Mouse (Mus musculus) midbrain, embryonic 10.5 days (tissue): ENCODE results near the gene Eif3i. TPM values are rescaled to one million over a fixed set of nuclear protein-coding genes. Genes with fewer than 3 reads are reported as not detected.
"Not testable (repeated sequence)": the region's sequence is repeated elsewhere in the genome, so short reads cannot be mapped to it uniquely, and the experiment has no call there.

ENCODE experiments used
- DNase-seq: peaks from one replicate; pipeline ENCODE4 v3.0.0-alpha.2; 2017; ENCODE audit warnings: low spot score
- H3K27ac ChIP-seq: fragments of 300-500 bp; sonication (generic); replicated peaks from 2 replicates; pipeline ENCODE4 v1.5.1; 2016; ENCODE audit warnings: mild to moderate bottlenecking
- H3K27me3 ChIP-seq: fragments of 300-500 bp; sonication (generic); 2 replicates; pipeline ENCODE4 v1.6.1; 2016; ENCODE audit warnings: low read depth, mild to moderate bottlenecking; ENCODE audit not compliant: poor library complexity, severe bottlenecking
- H3K36me3 ChIP-seq: fragments of 300-500 bp; sonication (generic); 2 replicates; pipeline ENCODE4 v1.6.1; 2016; ENCODE audit warnings: mild to moderate bottlenecking, moderate library complexity
- H3K4me1 ChIP-seq: fragments of 300-500 bp; sonication (generic); 2 replicates; pipeline ENCODE4 v1.6.1; 2016
- H3K4me3 ChIP-seq: fragments of 300-500 bp; sonication (generic); 2 replicates; pipeline ENCODE4 v1.5.1; 2016; ENCODE audit warnings: mild to moderate bottlenecking, moderate library complexity
- H3K9me3 ChIP-seq: fragments of 300-500 bp; sonication (generic); replicated peaks from 2 replicates; pipeline ENCODE4 v1.6.1; 2016; ENCODE audit warnings: mild to moderate bottlenecking
- WGBS: fragments of 180-500 bp; shearing (Covaris S2); methylation state at CpG from one replicate; pipeline ENCODE4 v1.1.7; 2016; 5-methylcytosine and 5-hydroxymethylcytosine counted together
- polyA plus RNA-seq: library from polyadenylated mRNA; unstranded; fragments of >200 nt; fragmentation: Nextera tagmentation; extraction: Ambion mirVana; gene quantifications from 2 replicates; pipeline ENCODE4 v1.2.1, GENCODE M21; 2016

The Eif3i gene
- polyA plus RNA-seq, 1 experiment from 2014 or later = 293 TPM

GRCm38 (mm10) chr4:129561184-129561583, 39.3 kb downstream of the Eif3i start:
- Histone ChIP-seq H3K4me1 (peaks cover 25% of the 10 kb centered on the region), H3K27ac (no peak overlapping the region), H3K27me3 (peaks cover 18% of the 10 kb centered on the region), H3K9me3 (no peaks in the 10 kb centered on the region), H3K36me3 (no peaks in the 10 kb centered on the region), H3K4me3 (no peak overlapping the region)
- 91% methylated on average over 5 of the region's 5 CpGs for WGBS
- no peak for DNase-seq

DNA sequence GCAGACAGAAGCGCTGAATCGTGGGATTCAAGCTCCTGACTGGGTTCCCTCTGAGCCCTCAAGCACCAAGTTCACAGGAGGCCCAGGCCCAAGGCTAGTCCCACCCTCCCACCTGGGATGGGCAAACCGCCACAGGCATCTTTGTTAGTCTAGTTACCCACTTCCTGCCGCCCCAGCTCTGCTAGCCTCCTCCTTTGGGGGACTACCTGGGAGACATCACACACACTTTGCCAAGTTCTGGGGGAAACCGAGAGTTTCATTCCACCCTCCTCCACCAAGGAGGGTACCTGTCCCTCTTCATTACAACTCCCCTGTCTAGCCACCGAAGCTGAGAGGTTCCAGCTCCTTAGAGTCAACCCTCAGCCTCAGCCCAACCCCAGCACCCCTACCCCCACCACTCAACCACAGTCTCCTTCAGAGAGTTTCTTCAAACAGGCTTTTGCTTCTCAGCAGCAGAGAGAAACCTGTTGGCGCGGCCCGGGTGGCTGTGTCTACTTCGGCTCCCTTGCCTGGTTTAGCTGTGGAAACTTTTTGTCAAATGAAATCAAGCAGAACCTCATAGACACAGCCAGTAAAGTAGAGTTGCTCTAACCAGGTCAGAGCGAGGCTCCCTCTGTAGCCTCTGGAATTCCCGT, 42.0 kb downstream of the Eif3i start:
- no peak overlapping the region for H3K27ac ChIP-seq
- DNase-seq = no peak
- H3K27me3 ChIP-seq = peaks cover 29% of the 10 kb centered on the region
- no peaks in the 10 kb centered on the region for H3K36me3 ChIP-seq
- WGBS = 83% methylated on average over 12 of the region's 12 CpGs
- H3K4me3 ChIP-seq = no peak overlapping the region
- peaks cover 31% of the 10 kb centered on the region for H3K4me1 ChIP-seq
- no peaks in the 10 kb centered on the region for H3K9me3 ChIP-seq

GRCm38 (mm10) chr4:129557256-129557808, 43.1 kb downstream of the Eif3i start:
- 75% methylated on average over 9 of the region's 9 CpGs for WGBS
- Histone ChIP-seq H3K4me3 (peak overlapping the region; percentile 58; the same call in 1 of the 2 replicates), H3K27ac (peak overlapping the region; percentile 34; the same call in 1 of the 2 replicates)

DNA sequence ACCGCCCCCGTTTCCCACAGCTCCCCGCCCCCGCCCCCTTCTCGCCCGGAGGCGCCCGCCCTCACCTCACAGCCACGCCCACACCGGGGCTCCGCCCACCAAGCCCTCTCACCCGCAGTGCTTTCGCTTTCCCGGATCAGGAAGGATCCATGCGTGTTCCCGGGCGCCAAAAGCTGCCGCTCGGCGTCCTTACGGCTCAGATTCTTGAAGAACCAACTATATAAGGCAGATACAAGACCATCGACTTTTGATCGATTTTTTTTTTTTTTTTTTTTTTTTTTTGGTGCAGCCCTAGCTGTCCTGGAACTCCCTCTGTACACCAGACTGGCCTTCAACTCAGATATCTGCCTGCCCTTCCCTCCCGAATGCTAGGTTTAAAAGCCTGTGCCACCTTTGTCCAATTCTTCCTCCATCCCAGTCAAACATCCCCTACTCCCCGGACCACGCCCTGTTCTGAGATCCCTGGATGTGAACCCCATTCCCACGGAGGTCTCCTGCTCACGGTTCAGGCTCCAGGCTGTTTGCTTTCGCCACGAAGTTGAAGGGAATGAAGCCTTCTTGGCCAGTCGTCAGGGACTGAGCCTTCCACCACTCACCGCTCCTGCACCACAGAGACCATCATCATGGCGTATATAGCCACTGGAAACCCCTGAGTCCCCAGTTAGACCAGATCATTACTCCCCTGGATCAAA, 43.8 kb downstream of the Eif3i start:
- Histone ChIP-seq H3K27me3 (peaks cover 29% of the 10 kb centered on the region), H3K9me3 (no peaks in the 10 kb centered on the region), H3K36me3 (no peaks in the 10 kb centered on the region), H3K27ac (peak overlapping the region; percentile 34), H3K4me1 (peaks cover 29% of the 10 kb centered on the region), H3K4me3 (peak overlapping the region; percentile 58)
- peak; percentile 92 for DNase-seq
- WGBS = 7% methylated on average over 33 of the region's 33 CpGs

More at GRCm38 (mm10) chr4:129557256-129557808, 43.1 kb downstream of the Eif3i start:
- Histone ChIP-seq H3K27me3 (peaks cover 29% of the 10 kb centered on the region), H3K4me1 (peaks cover 29% of the 10 kb centered on the region), H3K9me3 (no peaks in the 10 kb centered on the region), H3K36me3 (no peaks in the 10 kb centered on the region)
- no peak for DNase-seq

DNA sequence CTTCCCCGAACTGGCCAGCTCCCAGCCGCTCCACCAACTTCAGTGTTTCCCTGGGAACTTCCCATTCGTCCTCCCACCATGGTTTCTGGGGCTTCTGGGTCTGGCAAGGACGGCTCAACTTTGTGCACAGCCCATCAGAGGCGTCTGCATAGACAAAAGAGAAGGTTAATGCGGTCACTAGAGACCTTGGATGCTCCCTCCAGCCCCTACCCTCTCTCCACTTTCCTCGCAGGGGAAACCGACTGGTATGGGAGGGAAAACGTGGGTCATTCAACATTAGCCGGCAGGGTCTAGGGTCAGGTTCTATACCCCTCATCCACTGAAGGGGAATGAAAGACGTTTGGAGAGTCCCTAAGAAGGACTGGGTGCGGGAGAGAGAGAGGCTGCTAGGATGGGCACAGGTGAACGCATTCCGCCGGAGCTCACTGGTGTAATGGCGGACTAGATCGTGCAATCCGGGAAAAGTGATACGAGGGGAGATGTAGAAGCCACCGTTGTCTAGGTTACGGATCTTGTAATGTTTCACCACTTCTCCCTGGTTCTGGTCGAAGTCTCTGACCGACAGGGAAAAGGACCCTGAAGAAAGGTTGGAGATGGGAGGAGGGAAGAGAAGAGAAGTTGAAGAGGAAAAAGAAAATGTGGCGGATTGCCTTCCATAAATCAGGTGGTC, 44.5 kb downstream of the Eif3i start:
- 1% methylated on average over 24 of the region's 24 CpGs for WGBS
- peak overlapping the region; percentile 58 for H3K4me3 ChIP-seq
- H3K27ac ChIP-seq = peak overlapping the region; percentile 34
- H3K27me3 ChIP-seq = peaks cover 29% of the 10 kb centered on the region
- peaks cover 29% of the 10 kb centered on the region for H3K4me1 ChIP-seq
- no peak for DNase-seq
- H3K36me3 ChIP-seq = no peaks in the 10 kb centered on the region
- no peaks in the 10 kb centered on the region for H3K9me3 ChIP-seq

DNA sequence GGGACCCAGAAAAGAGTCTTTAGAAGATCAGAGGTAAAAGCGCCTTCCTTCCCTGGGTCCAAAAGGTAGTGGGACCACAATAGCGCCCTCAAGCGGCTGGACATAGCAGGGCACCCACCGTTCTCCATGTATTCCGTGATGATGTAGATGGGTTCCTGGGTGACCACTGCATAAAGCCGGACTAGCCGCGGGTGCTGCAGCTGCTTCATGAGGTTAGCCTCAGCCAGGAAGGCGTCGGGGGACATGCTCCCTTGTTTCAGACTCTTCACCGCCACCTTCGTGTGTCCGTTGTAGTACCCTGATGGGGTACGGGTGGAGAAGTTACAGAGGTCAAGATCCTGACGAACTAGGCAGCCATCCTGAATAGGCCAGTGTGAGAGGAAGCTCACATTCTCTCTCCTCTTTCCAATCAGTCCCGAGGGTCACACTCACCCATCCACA, 45.0 kb downstream of the Eif3i start:
- H3K36me3 ChIP-seq = no peaks in the 10 kb centered on the region
- H3K27ac ChIP-seq = peak overlapping the region; percentile 34
- DNase-seq = peak; percentile 68
- peaks cover 29% of the 10 kb centered on the region for H3K27me3 ChIP-seq
- no peaks in the 10 kb centered on the region for H3K9me3 ChIP-seq
- peaks cover 30% of the 10 kb centered on the region for H3K4me1 ChIP-seq
- H3K4me3 ChIP-seq = peak overlapping the region; percentile 58
- WGBS = 3% methylated on average over 16 of the region's 16 CpGs

DNA sequence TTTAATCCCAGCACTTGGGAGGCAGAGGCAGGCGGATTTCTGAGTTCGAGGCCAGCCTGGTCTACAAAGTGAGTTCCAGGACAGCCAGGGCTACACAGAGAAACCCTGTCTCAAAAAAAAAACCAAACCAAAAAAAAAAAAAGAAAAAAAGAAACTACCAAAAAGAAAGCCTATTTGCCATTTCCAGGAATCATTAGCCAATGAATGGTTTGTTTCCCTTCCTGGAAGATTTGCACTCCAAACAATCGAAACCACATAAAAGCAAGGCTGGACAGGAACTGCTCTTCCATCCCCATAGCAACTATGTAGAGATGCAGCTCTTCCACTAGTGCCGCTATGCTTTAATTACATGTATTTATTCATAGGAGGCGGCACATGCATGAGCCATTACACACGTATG, 45.9 kb downstream of the Eif3i start:
- not testable (repeated sequence) for H3K9me3 ChIP-seq, DNase-seq, H3K4me3 ChIP-seq, H3K27ac ChIP-seq, H3K36me3 ChIP-seq
- Histone ChIP-seq H3K27me3 (peaks cover 29% of the 10 kb centered on the region), H3K4me1 (peaks cover 36% of the 10 kb centered on the region)
- 88% methylated on average over 6 of the region's 6 CpGs for WGBS

- DNase-seq = no peak
- Histone ChIP-seq H3K4me1 (peaks cover 10% of the 10 kb centered on the region), H3K27me3 (peaks cover 6% of the 10 kb centered on the region), H3K4me3 (no peak overlapping the region), H3K36me3 (no peaks in the 10 kb centered on the region), H3K9me3 (no peaks in the 10 kb centered on the region), H3K27ac (no peak overlapping the region)
- WGBS = 78% methylated on average over 1 of the region's 1 CpGs
These were observed 50.2 kb downstream of the Eif3i start for GRCm38 (mm10) chr4:129550295-129550694.

- H3K27me3 ChIP-seq = no peaks in the 10 kb centered on the region
- no peaks in the 10 kb centered on the region for H3K9me3 ChIP-seq
- DNase-seq = no peak
- peaks cover 7% of the 10 kb centered on the region for H3K4me1 ChIP-seq
- no peak overlapping the region for H3K4me3 ChIP-seq
- H3K27ac ChIP-seq = no peak overlapping the region
- H3K36me3 ChIP-seq = no peaks in the 10 kb centered on the region
- 86% methylated on average over 2 of the region's 2 CpGs for WGBS
These were observed 51.1 kb downstream of the Eif3i start for GRCm38 (mm10) chr4:129549306-129549705.

GRCm38 (mm10) chr4:129547631-129548030, 52.8 kb downstream of the Eif3i start:
- peaks cover 12% of the 10 kb centered on the region for H3K4me1 ChIP-seq
- not testable (repeated sequence) for DNase-seq, H3K9me3 ChIP-seq, H3K36me3 ChIP-seq, H3K4me3 ChIP-seq, H3K27me3 ChIP-seq, H3K27ac ChIP-seq
- 86% methylated on average over 4 of the region's 4 CpGs for WGBS

- Histone ChIP-seq H3K9me3 (no peaks in the 10 kb centered on the region), H3K4me3 (no peak overlapping the region), H3K36me3 (peaks cover 20% of the 10 kb centered on the region), H3K4me1 (peaks cover 28% of the 10 kb centered on the region), H3K27ac (no peak overlapping the region), H3K27me3 (no peaks in the 10 kb centered on the region)
- no peak for DNase-seq
- WGBS = 88% methylated on average over 4 of the region's 4 CpGs
These were observed 56.3 kb downstream of the Eif3i start for GRCm38 (mm10) chr4:129544106-129544505.

- H3K27me3 ChIP-seq = no peaks in the 10 kb centered on the region
- H3K4me1 ChIP-seq = peaks cover 28% of the 10 kb centered on the region
- peaks cover 34% of the 10 kb centered on the region for H3K36me3 ChIP-seq
- peak within 1 kb of the TSS; percentile 93 for H3K27ac ChIP-seq
- 1% methylated on average over 46 of the region's 46 CpGs for WGBS
- H3K9me3 ChIP-seq = no peaks in the 10 kb centered on the region
- peak; percentile 100 for DNase-seq
- peak within 1 kb of the TSS; percentile 70 for H3K4me3 ChIP-seq
These were observed 57.8 kb downstream of the Eif3i start, which contains the start of gene Hdac1 for GRCm38 (mm10) chr4:129542592-129543141. TSS of gene Hdac1 (minus strand) at chr4:129542713.
